Mouse (Mus musculus): ENCODE measurements around the gene A130010J15Rik. TPM values are rescaled to one million over a fixed set of nuclear protein-coding genes. Genes with fewer than 3 reads are reported as not detected.

The A130010J15Rik gene
- total RNA-seq, 2 experiments from 2014 or later, result 2.3 to 3.1 TPM

- DNase-seq, result no peak
These were observed 33.0 kb downstream of the A130010J15Rik start for GRCm38 (mm10) chr1:193200640-193201382.

GRCm38 (mm10) chr1:193201383-193201778, 33.5 kb downstream of the A130010J15Rik start, which contains the start of gene Traf3ip3:
Gene Traf3ip3 (minus strand): TSS chr1:193201703.
- peak; percentile 36 for DNase-seq

- no peak for DNase-seq
These were observed 36.0 kb downstream of the A130010J15Rik start for GRCm38 (mm10) chr1:193203821-193204220.

- DNase-seq, result no peak
These were observed 37.6 kb downstream of the A130010J15Rik start for GRCm38 (mm10) chr1:193205431-193205830.

- no peak for DNase-seq
These were observed 39.7 kb downstream of the A130010J15Rik start, which contains the start of gene Lamb3 for GRCm38 (mm10) chr1:193207503-193207902. Gene Lamb3 (plus strand): TSS chr1:193207699.

GRCm38 (mm10) chr1:193208178-193208577, 40.3 kb downstream of the A130010J15Rik start:
- no peak for DNase-seq

GRCm38 (mm10) chr1:193211371-193211770, 43.5 kb downstream of the A130010J15Rik start:
- DNase-seq, result no peak

- DNase-seq, result no peak
These were observed 46.2 kb downstream of the A130010J15Rik start for GRCm38 (mm10) chr1:193214053-193214452.

GRCm38 (mm10) chr1:193216000-193216399, 48.2 kb downstream of the A130010J15Rik start:
- DNase-seq, result no peak

GRCm38 (mm10) chr1:193220408-193220807, 52.6 kb downstream of the A130010J15Rik start:
- DNase-seq, result no peak

- DNase-seq, result no peak
These were observed 57.7 kb downstream of the A130010J15Rik start for GRCm38 (mm10) chr1:193225531-193225930.

GRCm38 (mm10) chr1:193226114-193226513, 58.3 kb downstream of the A130010J15Rik start:
- DNase-seq, result no peak

- no peak for DNase-seq
These were observed 59.1 kb downstream of the A130010J15Rik start for GRCm38 (mm10) chr1:193226724-193227522.

Other genes starting within 250 kb of the A130010J15Rik start
- under 1 TPM; 0.08 to 0.20 TPM for gene Syt14, start 132.3 kb upstream of the A130010J15Rik start, total RNA-seq (2021)
- gene Diexf, start 37.8 kb upstream of the A130010J15Rik start, total RNA-seq (2021), result 10 to 100 TPM in 1 of 2 experiments, 1 to 10 TPM in 1; 6.2 to 10.0 TPM
- 1 to 10 TPM; 1.2 to 1.3 TPM for gene Irf6, start 14.9 kb upstream of the A130010J15Rik start, total RNA-seq (2021)
- gene Traf3ip3, start 33.7 kb downstream of the A130010J15Rik start, total RNA-seq (2021), result 1 to 10 TPM; 2.1 to 3.3 TPM
- gene Lamb3, start 39.7 kb downstream of the A130010J15Rik start, total RNA-seq (2021), result 1 to 10 TPM; 2.0 to 2.7 TPM
- 1 to 10 TPM; 6.3 to 7.9 TPM for gene Hsd11b1, start 96.0 kb downstream of the A130010J15Rik start, total RNA-seq (2021)
- 10 to 100 TPM; 14.8 to 47.8 TPM for gene G0s2, start 105.2 kb downstream of the A130010J15Rik start, total RNA-seq (2021)
- gene Camk1g, start 202.3 kb downstream of the A130010J15Rik start, total RNA-seq (2021), result under 1 TPM in 1 of 2 experiments, not detected in 1; 0.18 TPM